Mouse (Mus musculus) cerebellum, adult (tissue): ENCODE measurements around the gene Rnf215.

Experiments
- ATAC-seq: cut with Nextera tagmentation; 2 replicates; pipeline ENCODE4 v1.9.2; 2017; ENCODE audit warnings: mild to moderate bottlenecking, moderate library complexity, mixed read lengths; ENCODE audit not compliant: insufficient number of reproducible peaks, low FRiP score, low TSS enrichment

The Rnf215 gene

DNA sequence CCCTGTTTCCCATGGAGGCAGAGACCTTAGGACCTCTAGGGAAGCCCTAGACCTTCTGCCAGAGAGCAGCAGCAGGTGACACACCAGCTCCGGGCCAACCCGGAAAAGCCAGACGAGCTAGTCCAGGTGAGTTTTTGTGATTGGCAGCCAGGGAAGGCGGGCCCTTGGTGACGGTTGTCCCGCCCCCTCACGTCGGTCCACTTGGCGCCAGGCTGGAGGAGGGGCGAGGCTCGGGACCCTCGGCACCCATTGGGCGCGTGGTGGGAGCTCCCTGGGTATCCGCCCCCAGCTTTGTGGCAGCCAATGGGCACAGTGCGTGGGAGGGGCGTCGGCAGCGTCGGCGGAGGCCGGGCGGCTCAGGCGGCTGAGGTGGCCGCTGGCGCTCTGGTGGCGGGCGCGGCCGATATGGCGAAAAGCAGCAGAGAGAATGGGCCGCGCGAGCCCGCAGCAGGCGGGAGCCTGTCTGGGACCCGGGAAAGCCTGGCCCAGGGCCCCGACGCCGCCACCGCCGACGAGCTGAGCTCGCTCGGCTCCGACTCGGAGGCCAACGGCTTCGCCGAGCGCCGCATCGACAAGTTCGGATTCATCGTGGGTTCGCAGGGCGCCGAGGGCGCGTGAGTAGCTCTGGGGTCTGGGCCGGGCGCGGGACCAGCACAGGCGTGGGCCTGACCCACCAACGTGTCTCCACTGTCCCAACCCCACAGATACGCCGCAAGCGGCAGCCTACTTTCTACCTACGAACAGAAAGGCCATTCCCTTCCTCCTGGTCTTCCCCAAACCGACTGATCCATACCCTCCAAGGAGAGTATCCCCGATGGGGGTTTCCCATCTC, 51.7 kb downstream of the Rnf215 start, which contains the start of gene Tbc1d10a:
Gene Tbc1d10a, plus strand, starts transcription at position 304 of the 832 bp plus-strand sequence.
- ATAC-seq = peak; percentile 98

DNA sequence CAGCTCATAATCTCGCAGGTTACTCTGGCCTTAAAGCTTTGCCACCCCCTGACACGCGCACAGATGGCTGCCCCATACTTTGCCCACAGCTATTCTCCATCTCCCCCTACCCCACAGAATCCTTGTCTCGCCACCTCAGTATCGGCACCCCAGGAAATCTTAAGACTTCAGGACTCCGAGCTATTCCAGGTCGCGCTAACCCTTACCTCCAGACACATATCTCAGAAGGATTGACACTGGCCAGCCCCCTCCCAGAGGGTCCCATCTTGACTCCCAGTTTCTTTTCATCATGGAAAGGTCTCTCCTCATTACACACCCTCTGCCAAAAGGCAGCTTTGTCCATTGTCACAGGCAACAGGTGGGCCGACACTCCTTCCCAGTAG, 52.3 kb downstream of the Rnf215 start:
- ATAC-seq = no peak

DNA sequence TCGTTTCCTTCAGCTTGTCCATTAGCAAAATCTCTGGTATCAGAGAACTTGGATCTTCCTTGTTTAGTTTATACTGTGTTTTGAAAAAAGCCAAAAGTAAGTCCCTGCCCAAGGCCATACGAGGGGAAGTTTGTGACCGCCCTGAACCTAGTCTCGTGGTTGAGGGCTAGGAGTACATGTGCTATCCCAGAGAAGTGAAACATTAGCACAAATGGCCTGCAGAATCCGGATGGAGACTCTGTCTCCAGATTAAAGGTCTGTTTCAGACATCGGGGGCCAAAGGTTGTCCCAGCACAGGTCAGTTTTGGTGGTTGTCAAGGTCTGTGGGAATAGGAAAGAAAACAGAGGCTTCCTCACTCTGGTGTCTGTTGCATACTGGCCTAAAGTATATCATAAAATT, 54.2 kb downstream of the Rnf215 start:
- ATAC-seq = no peak

DNA sequence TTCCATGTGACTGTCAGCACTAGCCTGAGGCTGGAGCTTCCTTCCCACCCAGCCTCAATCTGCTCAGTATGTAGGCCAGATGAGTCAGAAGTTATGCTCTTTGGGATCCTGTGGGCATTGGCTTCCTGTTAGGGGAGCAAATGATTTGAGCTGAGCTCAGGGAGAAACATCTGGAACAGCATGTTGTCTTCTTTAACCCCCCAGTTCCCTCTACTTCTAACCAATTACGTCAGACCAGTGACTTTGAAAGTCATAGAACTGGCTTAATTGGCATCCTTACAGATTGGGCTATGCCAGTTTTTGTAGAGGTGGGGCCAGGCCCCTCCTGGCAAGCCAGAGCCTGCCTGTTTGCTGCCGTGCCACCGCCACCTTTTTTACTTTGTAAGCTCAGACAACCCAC, 55.7 kb downstream of the Rnf215 start:
- no peak for ATAC-seq
